Mouse (Mus musculus) embryonic facial prominence, embryonic 14.5 days (tissue): ENCODE measurements around the gene Rph3al. TPM values are rescaled to one million over a fixed set of nuclear protein-coding genes. Genes with fewer than 3 reads are reported as not detected.

Experiments used
- ATAC-seq: fragments of 200-750 bp; cut with Nextera tagmentation; 2 replicates; pipeline ENCODE4 v1.8.0; 2017; ENCODE audit warnings: low read depth, moderate number of reproducible peaks, moderate TSS enrichment
- DNase-seq: peaks from one replicate; pipeline ENCODE4 v3.0.0-alpha.2; 2015; ENCODE audit warnings: low spot score
- H3K27ac ChIP-seq: fragments of 300-500 bp; sonication (generic); replicated peaks from 2 replicates; pipeline ENCODE4 v1.5.1; 2014; ENCODE audit warnings: low read depth, mild to moderate bottlenecking, low read length, moderate library complexity
- H3K27me3 ChIP-seq: fragments of 300-500 bp; sonication (generic); replicated peaks from 2 replicates; pipeline ENCODE4 v1.6.1; 2014; ENCODE audit warnings: low read length; ENCODE audit not compliant: control insufficient read depth, insufficient read depth
- H3K36me3 ChIP-seq: fragments of 300-500 bp; sonication (generic); 2 replicates; pipeline ENCODE4 v1.6.1; 2014; ENCODE audit warnings: low read length, mixed read lengths; ENCODE audit not compliant: control insufficient read depth, insufficient read depth
- H3K4me1 ChIP-seq: fragments of 300-500 bp; sonication (generic); 2 replicates; pipeline ENCODE4 v1.6.1; 2014; ENCODE audit warnings: antibody characterized with exemption, low read length; ENCODE audit not compliant: control insufficient read depth, insufficient read depth
- H3K4me2 ChIP-seq: fragments of 300-500 bp; sonication (generic); 2 replicates; pipeline ENCODE4 v1.6.1; 2014; ENCODE audit warnings: low read depth, mild to moderate bottlenecking, low read length, moderate library complexity, mixed read lengths
- H3K4me3 ChIP-seq: fragments of 300-500 bp; sonication (generic); 2 replicates; pipeline ENCODE4 v1.5.1; 2014; ENCODE audit warnings: low read depth, mild to moderate bottlenecking, low read length
- H3K9ac ChIP-seq: fragments of 300-500 bp; sonication (generic); 2 replicates; pipeline ENCODE4 v1.6.1; 2014; ENCODE audit warnings: low read depth, mild to moderate bottlenecking, low read length, moderate library complexity, mixed read lengths
- H3K9me3 ChIP-seq: fragments of 300-500 bp; sonication (generic); 2 replicates; pipeline ENCODE4 v1.6.1; 2016; ENCODE audit warnings: low read length; ENCODE audit not compliant: control insufficient read depth
- WGBS: fragments of 180-500 bp; shearing (Covaris S2); extraction: QIAGEN DNeasy Blood & Tissue Kit; methylation state at CpG from one replicate; pipeline ENCODE4 v1.1.7; 2014; 5-methylcytosine and 5-hydroxymethylcytosine counted together
- polyA plus RNA-seq: library from polyadenylated mRNA; unstranded; fragments of >200 nt; fragmentation: Nextera tagmentation; extraction: Ambion mirVana; gene quantifications from 2 replicates; pipeline ENCODE4 v1.2.1, GENCODE M21; 2014

The Rph3al gene
- polyA plus RNA-seq, 1 experiment from 2014 or later: 3.0 TPM

DNA sequence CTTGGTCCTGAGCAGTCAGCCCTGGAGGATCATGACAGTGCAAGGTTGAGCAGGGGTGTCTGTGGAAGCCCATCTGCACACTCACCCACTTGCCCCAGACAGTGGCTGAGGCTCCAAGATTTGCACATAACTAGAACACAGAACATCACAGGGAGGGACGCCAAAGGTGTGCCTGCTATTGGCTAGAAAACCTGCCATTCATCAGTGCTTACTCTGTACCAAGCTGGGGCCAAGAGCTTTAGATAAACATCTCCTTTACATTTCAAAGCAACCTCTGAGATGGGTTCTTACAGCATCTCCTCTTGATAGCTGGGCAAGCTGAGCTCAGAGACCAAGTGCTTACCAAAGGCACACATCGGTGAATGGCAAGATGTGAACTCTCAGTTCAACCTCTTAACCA, 10.3 kb downstream of the Rph3al start:
- ATAC-seq (no peak), DNase-seq (no peak)
- Histone ChIP-seq H3K27me3 (no peaks in the 10 kb centered on the region), H3K4me1 (peaks cover 17% of the 10 kb centered on the region), H3K9me3 (no peaks in the 10 kb centered on the region), H3K9ac (no peak overlapping the region), H3K36me3 (no peaks in the 10 kb centered on the region), H3K4me2 (no peak overlapping the region), H3K4me3 (no peak overlapping the region), H3K27ac (no peak overlapping the region)
- WGBS: 89% methylated on average over 2 of the region's 2 CpGs

DNA sequence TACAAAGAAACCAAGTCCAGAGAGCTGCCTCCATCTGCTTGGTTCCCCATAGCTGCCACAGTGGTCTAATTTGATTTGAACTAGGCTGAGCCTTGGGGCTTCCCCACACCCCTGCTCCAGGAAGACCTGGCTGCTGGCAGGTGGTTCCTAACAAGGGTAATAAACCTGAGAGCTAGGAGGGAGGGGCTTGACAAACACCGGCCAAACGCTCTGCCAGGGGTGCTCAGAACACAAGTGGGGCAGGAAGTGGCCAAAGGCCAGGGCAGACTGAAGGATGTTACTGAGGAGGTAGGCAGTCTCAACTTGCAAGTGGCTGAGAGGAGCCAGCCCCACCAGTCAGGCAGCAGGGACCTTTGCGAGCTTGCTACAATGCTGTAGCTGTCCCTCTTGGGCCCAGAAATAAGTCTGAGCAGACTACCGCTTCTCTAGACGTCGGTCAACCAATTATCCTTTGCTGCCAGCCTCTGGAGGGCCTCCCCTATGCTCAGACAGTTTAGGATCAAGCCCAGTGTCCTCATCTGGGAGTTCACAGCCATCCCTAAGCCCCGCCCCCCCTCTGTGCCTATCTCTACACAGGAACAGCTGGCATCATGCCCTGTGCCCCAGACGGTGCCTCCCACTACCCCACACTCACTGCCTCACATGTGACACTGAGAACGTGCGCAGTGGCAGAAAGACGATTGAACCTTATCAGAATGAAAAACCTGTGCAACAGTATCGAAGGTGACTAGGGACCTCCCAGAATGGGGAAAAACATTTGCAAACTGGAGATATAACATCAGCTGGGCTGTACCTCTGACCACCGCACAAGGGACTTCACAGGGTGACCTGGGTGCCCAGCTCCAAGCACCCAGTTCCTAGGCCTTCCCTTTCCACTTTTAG, 11.6 kb downstream of the Rph3al start:
- Histone ChIP-seq H3K9ac (no peak overlapping the region), H3K9me3 (no peaks in the 10 kb centered on the region), H3K4me1 (peaks cover 17% of the 10 kb centered on the region), H3K27me3 (no peaks in the 10 kb centered on the region), H3K36me3 (no peaks in the 10 kb centered on the region), H3K27ac (no peak overlapping the region), H3K4me3 (no peak overlapping the region), H3K4me2 (no peak overlapping the region)
- peak; percentile 24; the same call in 1 of the 2 replicates for ATAC-seq
- 50% methylated on average over 12 of the region's 13 CpGs for WGBS
- peak; percentile 45 for DNase-seq

DNA sequence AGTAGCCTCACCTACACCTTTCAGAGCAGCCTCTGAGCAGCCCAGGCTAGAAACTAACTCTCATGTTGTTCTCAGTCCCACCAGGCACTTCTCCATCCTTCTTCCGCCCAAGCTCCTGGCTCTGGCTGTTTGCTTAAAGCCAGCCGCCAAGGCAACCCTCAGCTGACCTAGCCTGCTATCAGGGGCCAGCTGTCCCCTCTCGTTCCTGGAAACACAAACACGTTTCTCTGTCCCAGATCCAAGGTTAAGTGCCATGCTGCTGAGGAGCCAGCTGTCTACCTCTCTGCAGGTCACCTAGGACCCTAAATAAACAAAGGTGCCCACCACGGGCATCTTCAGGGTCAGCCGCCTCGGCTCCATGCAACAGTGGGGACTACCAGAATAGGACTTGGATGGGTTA, 12.4 kb downstream of the Rph3al start:
- Histone ChIP-seq H3K9me3 (no peaks in the 10 kb centered on the region), H3K9ac (no peak overlapping the region), H3K27me3 (no peaks in the 10 kb centered on the region), H3K27ac (no peak overlapping the region), H3K36me3 (no peaks in the 10 kb centered on the region), H3K4me2 (no peak overlapping the region), H3K4me3 (no peak overlapping the region), H3K4me1 (peaks cover 10% of the 10 kb centered on the region)
- no peak for ATAC-seq
- WGBS: 45% methylated on average over 7 of the region's 7 CpGs
- no peak for DNase-seq

DNA sequence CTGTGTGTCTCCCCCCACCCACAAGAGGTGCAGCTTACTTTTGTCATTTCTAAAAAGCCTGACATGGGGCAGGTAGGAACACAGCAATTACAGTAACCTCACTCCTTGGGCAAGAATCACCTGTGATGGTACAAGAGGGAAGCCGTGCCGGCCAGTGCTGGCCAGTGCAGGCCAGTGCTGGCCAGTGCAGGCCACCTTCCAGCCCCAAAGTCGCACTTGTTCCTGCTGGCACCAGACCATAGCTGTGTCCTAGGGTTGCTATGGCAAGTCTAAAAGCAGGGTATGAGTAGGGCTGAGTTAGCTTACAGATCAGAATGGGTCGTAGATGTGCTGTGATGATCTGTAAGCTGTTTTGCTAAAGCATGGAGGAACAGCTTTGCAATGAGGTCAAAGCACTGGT, 15.5 kb downstream of the Rph3al start:
- Histone ChIP-seq H3K36me3 (no peaks in the 10 kb centered on the region), H3K27me3 (no peaks in the 10 kb centered on the region), H3K27ac (no peak overlapping the region), H3K4me2 (no peak overlapping the region), H3K9ac (no peak overlapping the region), H3K9me3 (no peaks in the 10 kb centered on the region), H3K4me1 (peaks cover 10% of the 10 kb centered on the region), H3K4me3 (no peak overlapping the region)
- no peak for DNase-seq
- ATAC-seq: no peak
- 64% methylated on average over 4 of the region's 4 CpGs for WGBS

DNA sequence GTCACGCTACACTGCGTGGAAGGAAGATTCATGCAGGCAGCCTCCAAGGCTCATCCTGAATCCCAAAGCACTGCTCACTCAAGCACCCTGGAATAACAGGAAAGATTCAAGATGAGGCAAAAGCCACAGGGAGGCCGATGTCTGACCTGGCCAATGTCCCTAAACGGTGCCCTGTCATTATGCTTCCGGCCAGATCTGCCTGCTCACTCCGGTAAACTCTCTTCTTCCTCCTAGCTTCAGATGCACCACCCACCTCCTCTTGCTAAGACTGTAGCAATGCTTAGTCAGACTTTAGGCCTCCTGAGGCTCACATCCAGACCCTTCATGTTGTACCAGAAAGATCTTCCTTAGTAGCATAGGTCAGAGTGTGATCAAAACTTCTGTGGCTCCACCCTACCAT, 19.1 kb downstream of the Rph3al start:
- H3K27ac ChIP-seq: no peak overlapping the region
- no peak overlapping the region for H3K4me2 ChIP-seq
- H3K9me3 ChIP-seq: no peaks in the 10 kb centered on the region
- no peak overlapping the region for H3K9ac ChIP-seq
- DNase-seq: no peak
- no peak overlapping the region for H3K4me3 ChIP-seq
- H3K27me3 ChIP-seq: no peaks in the 10 kb centered on the region
- no peak for ATAC-seq
- H3K4me1 ChIP-seq: no peaks in the 10 kb centered on the region
- no peaks in the 10 kb centered on the region for H3K36me3 ChIP-seq
- 86% methylated on average over 6 of the region's 6 CpGs for WGBS

DNA sequence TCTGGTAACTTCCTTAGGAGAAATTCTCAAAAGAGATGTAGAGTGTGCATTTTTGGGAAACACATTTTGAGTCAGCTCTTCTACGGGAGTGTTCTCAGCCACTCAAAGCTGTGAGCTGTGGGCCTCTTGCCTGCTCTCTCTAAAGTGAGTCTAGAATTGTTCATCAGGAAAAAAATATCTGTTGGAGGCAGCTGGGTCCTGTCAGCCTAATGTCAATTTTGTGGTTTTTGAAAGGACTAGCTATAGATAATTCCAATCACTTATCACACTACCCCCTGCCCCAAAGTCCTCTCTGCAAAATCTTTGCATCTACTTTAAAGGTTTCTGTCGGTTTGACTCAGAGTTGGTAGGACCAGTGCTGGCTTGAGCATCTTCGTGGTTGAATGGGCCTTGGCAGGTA, 20.9 kb downstream of the Rph3al start:
- ATAC-seq: no peak
- H3K4me1 ChIP-seq: no peaks in the 10 kb centered on the region
- no peak overlapping the region for H3K9ac ChIP-seq
- no peaks in the 10 kb centered on the region for H3K27me3 ChIP-seq
- no peak overlapping the region for H3K4me3 ChIP-seq
- no peaks in the 10 kb centered on the region for H3K9me3 ChIP-seq
- WGBS: 79% methylated on average over 3 of the region's 3 CpGs
- H3K4me2 ChIP-seq: no peak overlapping the region
- H3K27ac ChIP-seq: no peak overlapping the region
- DNase-seq: no peak
- H3K36me3 ChIP-seq: no peaks in the 10 kb centered on the region

DNA sequence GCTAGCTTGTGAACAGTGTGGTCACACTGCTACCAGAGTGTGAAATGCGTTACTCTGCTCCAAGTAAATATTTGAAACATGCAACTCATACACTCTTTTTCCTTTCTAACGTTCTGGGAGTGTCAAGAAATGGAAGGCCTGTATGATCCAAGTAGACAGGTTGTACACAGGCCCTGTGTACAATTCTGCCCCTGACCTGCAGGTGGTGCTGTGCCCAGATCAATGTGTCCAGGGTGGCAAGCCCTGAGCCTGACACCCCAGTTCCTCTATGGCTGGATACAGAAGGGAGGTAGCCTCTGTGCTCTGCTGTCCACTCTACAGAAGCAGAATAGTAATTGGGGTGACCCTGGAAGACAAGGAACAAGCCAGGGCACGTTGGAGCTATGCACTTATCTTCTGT, 24.3 kb downstream of the Rph3al start:
- ATAC-seq (no peak), DNase-seq (no peak)
- Histone ChIP-seq H3K4me3 (no peak overlapping the region), H3K27me3 (no peaks in the 10 kb centered on the region), H3K27ac (no peak overlapping the region), H3K9me3 (0 out of 2 replicates have a peak, but pooled peaks cover 4% of the 10 kb centered on the region), H3K4me2 (no peak overlapping the region), H3K4me1 (no peaks in the 10 kb centered on the region), H3K9ac (no peak overlapping the region), H3K36me3 (no peaks in the 10 kb centered on the region)
- WGBS: 61% methylated on average over 3 of the region's 3 CpGs

DNA sequence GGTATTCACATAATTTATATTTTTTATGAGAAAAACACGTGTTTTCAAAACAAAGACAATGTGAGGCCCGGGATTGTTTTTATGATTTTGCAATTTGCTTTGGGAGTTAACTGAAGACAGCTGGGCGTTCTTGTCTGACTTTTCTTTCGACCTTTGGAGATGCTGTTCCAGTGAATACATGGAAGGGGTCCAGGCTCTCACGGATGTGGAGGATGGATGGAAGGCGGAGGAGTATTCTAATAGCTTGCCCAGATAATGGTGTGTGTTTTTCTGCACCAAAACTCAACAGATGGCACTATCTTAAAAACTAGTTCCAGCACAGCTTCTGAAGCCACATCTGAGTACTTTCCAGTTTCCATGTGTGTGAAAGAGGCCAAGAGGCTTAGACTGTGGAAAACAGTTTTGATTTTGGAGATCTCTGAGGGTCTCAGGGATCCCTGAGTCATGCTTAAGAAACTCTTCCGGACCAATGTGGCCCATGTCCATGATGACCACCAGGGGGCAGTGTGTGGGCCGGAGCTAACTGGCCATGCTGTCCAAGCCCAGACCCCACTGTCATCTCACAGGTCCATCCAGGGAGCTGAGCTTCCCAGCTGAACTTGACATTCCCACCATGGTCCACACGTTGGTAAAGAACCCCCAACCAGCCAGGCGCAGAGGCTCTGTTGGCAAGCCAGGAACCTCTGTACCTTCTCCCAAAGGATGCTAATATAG, 25.1 kb downstream of the Rph3al start:
- Histone ChIP-seq H3K27ac (no peak overlapping the region), H3K9me3 (0 out of 2 replicates have a peak, but pooled peaks cover 4% of the 10 kb centered on the region), H3K4me2 (no peak overlapping the region), H3K36me3 (no peaks in the 10 kb centered on the region), H3K9ac (no peak overlapping the region), H3K4me1 (no peaks in the 10 kb centered on the region), H3K4me3 (no peak overlapping the region), H3K27me3 (no peaks in the 10 kb centered on the region)
- DNase-seq (peak; percentile 54), ATAC-seq (peak; percentile 24; the same call in 1 of the 2 replicates)
- 44% methylated on average over 10 of the region's 10 CpGs for WGBS
